Mouse (Mus musculus) cerebellum, adult 2 months (tissue): ENCODE data around the gene Adap2. TPM values are rescaled to one million over a fixed set of nuclear protein-coding genes. Genes with fewer than 3 reads are reported as not detected.

ENCODE experiments used
- DNase-seq, 2 experiments: peaks; one replicate each; pipeline ENCODE4 v3.0.0; 2021
- H3K27ac ChIP-seq: fragments of 200-500 bp; 2 replicates; pipeline ENCODE4 v1.5.1; 2012; ENCODE audit warnings: low read length, control low read depth, inconsistent platforms; ENCODE audit not compliant: insufficient read depth
- H3K27me3 ChIP-seq: fragments of 200-500 bp; 2 replicates; pipeline ENCODE4 v1.6.1; 2012; ENCODE audit warnings: inconsistent platforms, mild to moderate bottlenecking, low read length, moderate library complexity; ENCODE audit not compliant: control insufficient read depth, insufficient read depth
- H3K4me1 ChIP-seq: fragments of 200-500 bp; 2 replicates; pipeline ENCODE4 v1.6.1; 2011; ENCODE audit warnings: low read length; ENCODE audit not compliant: control insufficient read depth, insufficient read depth
- H3K4me3 ChIP-seq: fragments of 200-500 bp; replicated peaks from 2 replicates; pipeline ENCODE3; 2011; ENCODE audit warnings: mild to moderate bottlenecking, low read depth, low read length, control low read depth; ENCODE audit not compliant: insufficient read depth
- CTCF ChIP-seq: fragments of 200-500 bp; IDR thresholded peaks from 2 replicates; pipeline ENCODE4 v1.5.1; 2011; ENCODE audit warnings: low read depth, mild to moderate bottlenecking, control low read depth, low read length, moderate library complexity, borderline replicate concordance; ENCODE audit not compliant: insufficient read depth
- POLR2A ChIP-seq: fragments of 200-500 bp; IDR thresholded peaks from 2 replicates; pipeline ENCODE4 v1.6.1; 2011; ENCODE audit warnings: low read length, control low read depth, borderline replicate concordance; ENCODE audit not compliant: insufficient read depth
- WGBS: fragments of 180-500 bp; shearing (Covaris S2); methylation state at CpG from one replicate; pipeline ENCODE4 v1.1.7; 2018; 5-methylcytosine and 5-hydroxymethylcytosine counted together
- polyA plus RNA-seq: library from polyadenylated mRNA; depleted of rRNA; stranded (reverse); fragments of >200 nt; gene quantifications from 2 replicates; pipeline ENCODE4 v1.2.3, GENCODE M21; 2012

Adap2 gene
- polyA plus RNA-seq, 1 experiment, result 3.7 TPM

DNA sequence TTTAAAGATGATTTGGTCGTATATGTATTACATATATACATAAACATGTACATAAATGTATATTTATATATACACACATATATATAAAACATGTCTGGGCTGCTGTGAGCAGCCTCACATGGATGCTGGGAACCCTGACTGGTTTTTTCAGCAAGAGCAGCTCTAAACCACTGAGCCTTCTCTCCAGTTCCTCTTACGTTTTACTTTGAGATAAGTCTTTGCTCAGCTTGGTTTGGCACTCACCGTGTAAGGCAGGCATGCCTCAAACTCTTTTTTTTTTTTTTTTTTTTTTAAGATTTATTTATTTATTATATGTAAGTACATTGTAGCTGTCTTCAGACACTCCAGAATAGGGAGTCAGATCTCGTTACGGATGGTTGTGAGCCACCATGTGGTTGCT lies 3.3 kb upstream of the Adap2 start:
- no peak for DNase-seq
- H3K4me1 ChIP-seq, result peaks cover 3% of the 10 kb centered on the region; the same call in 1 of the 2 replicates
- no peak overlapping the region for H3K4me3 ChIP-seq
- 72% methylated on average over 5 of the region's 5 CpGs for WGBS
- H3K27me3 ChIP-seq, result peaks cover 7% of the 10 kb centered on the region; the same call in 1 of the 2 replicates
- TF ChIP-seq POLR2A (no peak), CTCF (no peak)
- H3K27ac ChIP-seq, result no peak overlapping the region

DNA sequence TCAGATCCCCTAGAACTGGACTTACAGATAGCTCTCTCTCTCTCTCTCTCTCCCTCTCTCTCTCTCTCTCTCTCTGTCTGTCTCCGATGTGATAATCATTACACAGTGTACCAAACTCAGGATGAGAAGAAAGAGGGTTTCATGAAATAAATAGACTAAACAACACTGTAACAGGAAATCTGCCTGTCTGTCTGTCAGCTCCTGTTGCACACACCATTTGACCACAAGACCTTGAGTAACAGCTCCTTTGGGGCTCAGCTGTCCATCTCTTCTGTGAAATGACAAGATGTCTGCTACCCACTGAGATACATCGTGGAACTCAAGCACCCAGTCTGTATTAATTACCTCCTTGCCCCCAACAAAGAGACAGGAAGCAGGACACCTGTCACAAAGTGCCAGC lies 2.4 kb upstream of the Adap2 start:
- Histone ChIP-seq H3K27ac (no peak overlapping the region), H3K4me3 (no peak overlapping the region), H3K27me3 (peaks cover 7% of the 10 kb centered on the region; the same call in 1 of the 2 replicates), H3K4me1 (peaks cover 3% of the 10 kb centered on the region; the same call in 1 of the 2 replicates)
- DNase-seq, result no peak
- TF ChIP-seq CTCF (no peak), POLR2A (no peak)
- 39% methylated on average over 2 of the region's 2 CpGs for WGBS

DNA sequence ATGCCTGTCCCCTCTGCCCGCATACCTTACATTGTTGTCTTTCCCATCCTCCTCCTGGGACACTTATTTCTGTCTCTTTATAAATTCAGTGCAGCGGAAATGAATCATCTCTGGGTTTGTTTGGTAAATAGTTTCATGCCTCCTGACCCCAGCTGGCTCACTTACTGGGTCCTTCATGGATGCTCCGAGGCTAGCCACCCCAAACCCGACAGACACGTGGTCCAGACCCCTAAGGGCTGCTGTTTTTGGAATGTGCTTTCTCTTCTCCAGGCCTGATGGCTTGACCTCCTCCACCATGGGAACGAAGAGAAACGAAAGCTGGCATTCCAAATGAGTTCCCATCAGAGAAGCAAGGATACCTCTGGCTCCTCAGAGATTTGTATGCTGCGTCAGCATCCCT lies 1.5 kb upstream of the Adap2 start:
- Histone ChIP-seq H3K4me1 (peaks cover 3% of the 10 kb centered on the region; the same call in 1 of the 2 replicates), H3K27me3 (peaks cover 7% of the 10 kb centered on the region; the same call in 1 of the 2 replicates), H3K4me3 (no peak overlapping the region), H3K27ac (no peak overlapping the region)
- no peak for TF ChIP-seq CTCF
- TF ChIP-seq POLR2A, result no peak
- WGBS, result 72% methylated on average over 8 of the region's 8 CpGs
- DNase-seq, result no peak

DNA sequence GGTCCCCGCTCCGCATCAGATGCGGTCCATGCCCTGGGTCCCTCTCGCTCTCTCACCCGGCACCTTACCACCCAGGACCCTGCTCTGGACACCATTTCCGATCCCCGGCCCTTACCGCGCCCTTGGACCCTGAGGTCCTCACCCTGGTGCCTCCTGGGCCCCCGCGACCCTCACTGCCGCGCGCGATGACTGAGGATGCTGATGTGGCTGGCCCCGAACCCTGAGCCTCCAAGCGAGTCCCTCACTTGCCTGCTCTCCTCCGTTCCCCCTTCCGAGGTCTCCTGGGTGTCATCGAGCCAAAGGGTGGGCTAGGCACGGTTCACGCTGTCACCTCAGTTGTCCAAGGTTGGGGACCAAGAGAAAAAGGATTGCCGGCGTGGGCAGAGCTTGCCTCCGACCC lies 596 bp downstream of the Adap2 start:
- Histone ChIP-seq H3K27ac (no peak overlapping the region; the same call in 1 of the 2 replicates), H3K27me3 (peaks cover 7% of the 10 kb centered on the region; the same call in 1 of the 2 replicates), H3K4me1 (peaks cover 3% of the 10 kb centered on the region; the same call in 1 of the 2 replicates), H3K4me3 (no peak overlapping the region)
- 35% methylated on average over 25 of the region's 25 CpGs for WGBS
- TF ChIP-seq POLR2A (no peak), CTCF (no peak)
- no peak for DNase-seq

- 82% methylated on average over 8 of the region's 8 CpGs for WGBS
- peaks cover 7% of the 10 kb centered on the region; the same call in 1 of the 2 replicates for H3K27me3 ChIP-seq
- peaks cover 3% of the 10 kb centered on the region; the same call in 1 of the 2 replicates for H3K4me1 ChIP-seq
- H3K27ac ChIP-seq, result no peak overlapping the region
- DNase-seq, result no peak
- no peak overlapping the region for H3K4me3 ChIP-seq
- TF ChIP-seq CTCF, result no peak
- TF ChIP-seq POLR2A, result no peak
These were observed 1.6 kb downstream of the Adap2 start for GRCm38 (mm10) chr11:80155541-80155940.

DNA sequence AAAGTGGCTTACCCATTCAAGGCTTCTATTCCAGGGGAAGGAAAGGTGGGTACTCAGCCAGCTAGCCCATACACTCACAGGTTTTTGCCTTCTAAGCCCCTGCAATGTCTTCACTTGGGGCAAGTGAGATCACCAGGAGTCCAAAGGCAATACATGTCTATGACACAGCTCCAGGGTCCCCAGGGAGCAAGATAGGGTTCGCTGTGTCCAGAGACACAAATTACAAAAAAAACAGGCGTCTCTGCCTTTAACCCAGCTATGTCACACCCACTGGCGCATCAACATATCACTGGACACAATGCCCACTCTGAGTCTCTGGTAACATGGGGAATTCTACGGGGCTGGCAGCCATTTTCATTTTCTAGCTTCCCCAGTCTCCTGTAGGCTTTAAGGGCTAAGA lies 2.1 kb downstream of the Adap2 start:
- WGBS, result 84% methylated on average over 4 of the region's 4 CpGs
- TF ChIP-seq POLR2A, result no peak
- TF ChIP-seq CTCF, result no peak
- no peak for DNase-seq
- peaks cover 3% of the 10 kb centered on the region; the same call in 1 of the 2 replicates for H3K4me1 ChIP-seq
- no peak overlapping the region for H3K4me3 ChIP-seq
- no peak overlapping the region for H3K27ac ChIP-seq
- peaks cover 7% of the 10 kb centered on the region; the same call in 1 of the 2 replicates for H3K27me3 ChIP-seq

GRCm38 (mm10) chr11:80156841-80157240 lies 2.9 kb downstream of the Adap2 start:
- H3K4me1 ChIP-seq, result peaks cover 3% of the 10 kb centered on the region; the same call in 1 of the 2 replicates
- TF ChIP-seq POLR2A, result no peak
- TF ChIP-seq CTCF, result no peak
- H3K4me3 ChIP-seq, result no peak overlapping the region
- 81% methylated on average over 4 of the region's 4 CpGs for WGBS
- no peak for DNase-seq
- H3K27ac ChIP-seq, result no peak overlapping the region
- H3K27me3 ChIP-seq, result peaks cover 7% of the 10 kb centered on the region; the same call in 1 of the 2 replicates

DNA sequence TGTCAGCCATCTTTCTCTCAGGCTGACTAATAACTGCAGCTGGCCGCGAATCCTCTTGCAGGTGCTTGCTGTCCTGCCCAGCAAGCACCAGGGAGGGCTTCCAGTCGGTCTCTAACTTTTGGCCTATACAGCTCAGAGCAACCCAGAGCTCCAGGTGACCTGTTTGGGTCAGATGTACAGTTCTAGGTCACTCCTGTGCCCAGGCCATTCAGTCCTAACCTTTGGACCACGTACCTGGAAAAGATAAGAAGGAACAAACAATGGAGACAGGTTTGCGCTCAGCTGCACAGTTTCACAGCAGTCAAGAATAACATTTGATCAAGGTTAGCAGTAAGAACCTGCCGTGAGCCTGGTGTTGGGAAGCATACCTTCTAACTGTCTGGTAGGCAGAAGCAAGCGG lies 5.1 kb downstream of the Adap2 start:
- peaks cover 2% of the 10 kb centered on the region; the same call in 1 of the 2 replicates for H3K4me1 ChIP-seq
- H3K27ac ChIP-seq, result no peak overlapping the region
- H3K27me3 ChIP-seq, result peaks cover 4% of the 10 kb centered on the region; the same call in 1 of the 2 replicates
- TF ChIP-seq CTCF (no peak), POLR2A (no peak)
- H3K4me3 ChIP-seq, result no peak overlapping the region
- DNase-seq, result no peak
- 83% methylated on average over 7 of the region's 7 CpGs for WGBS

DNA sequence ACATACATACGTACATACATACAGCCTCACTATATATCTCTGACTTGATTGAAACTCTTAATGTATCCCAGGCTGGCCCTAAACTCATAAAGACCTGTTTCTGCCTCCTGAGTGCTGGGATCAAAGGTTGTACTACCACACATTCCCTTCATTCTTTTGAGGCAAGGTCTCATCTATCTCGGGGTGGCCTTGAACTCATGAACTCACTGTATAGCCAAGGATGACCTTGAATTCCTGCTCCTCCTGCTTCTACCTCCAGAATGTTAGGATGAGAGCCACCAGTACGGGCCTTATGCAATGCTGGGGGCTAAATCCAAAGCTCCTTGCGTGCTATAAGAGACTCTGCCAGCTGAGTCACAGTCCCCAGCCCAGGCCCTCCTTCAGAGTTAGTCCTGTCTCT lies 7.1 kb downstream of the Adap2 start:
- no peak for TF ChIP-seq POLR2A
- H3K4me3 ChIP-seq, result no peak overlapping the region
- DNase-seq, result no peak
- no peaks in the 10 kb centered on the region for H3K4me1 ChIP-seq
- H3K27me3 ChIP-seq, result no peaks in the 10 kb centered on the region
- H3K27ac ChIP-seq, result no peak overlapping the region
- WGBS, result 94% methylated on average over 4 of the region's 4 CpGs
